Mouse (Mus musculus) left cerebral cortex, postnatal 36 days (tissue): ENCODE data around the gene Ttll11. TPM values are rescaled to one million over a fixed set of nuclear protein-coding genes. Genes with fewer than 3 reads are reported as not detected.

ENCODE experiments used
- DNase-seq, 2 experiments: peaks; one replicate each; pipeline ENCODE4 v3.0.0; 2021 to 2022; ENCODE audit warnings: low spot score in 2 of 2, mixed read lengths in 1 of 2
- intact Hi-C: fragments of 180-260 bp; cut with DNase I; formaldehyde crosslinking; loops from one replicate; pipeline ENCODE4 v1.15.1; 2025
- total RNA-seq, 2 experiments: library from RNA; stranded (reverse); gene quantifications; 2 replicates each; pipeline ENCODE4 v1.2.3; 2021

Ttll11 gene
- total RNA-seq, 2 experiments from 2014 or later, result 38.0 to 42.8 TPM

DNA sequence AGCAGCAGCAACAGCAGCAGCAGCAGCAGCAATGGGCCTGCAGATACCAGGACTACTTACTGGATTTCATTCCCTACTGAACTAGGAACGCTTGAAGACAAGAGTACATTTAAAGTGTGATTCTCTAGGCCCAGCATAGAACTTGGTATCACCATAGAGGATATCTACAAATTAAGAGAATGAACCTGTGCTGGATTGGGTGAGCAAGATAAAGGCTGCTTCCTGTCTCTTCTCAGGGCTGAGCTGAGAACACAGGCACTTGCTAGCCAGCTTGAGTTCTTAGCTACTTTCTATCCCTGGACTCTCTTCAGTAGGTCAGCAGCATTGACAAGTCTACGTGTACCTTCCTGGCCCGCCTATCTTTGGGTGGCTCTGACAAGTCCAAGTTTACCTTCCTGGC is 2.0 kb downstream of the Ttll11 start:
- intact Hi-C loops, result no loop called here
- DNase-seq, result no peak

DNA sequence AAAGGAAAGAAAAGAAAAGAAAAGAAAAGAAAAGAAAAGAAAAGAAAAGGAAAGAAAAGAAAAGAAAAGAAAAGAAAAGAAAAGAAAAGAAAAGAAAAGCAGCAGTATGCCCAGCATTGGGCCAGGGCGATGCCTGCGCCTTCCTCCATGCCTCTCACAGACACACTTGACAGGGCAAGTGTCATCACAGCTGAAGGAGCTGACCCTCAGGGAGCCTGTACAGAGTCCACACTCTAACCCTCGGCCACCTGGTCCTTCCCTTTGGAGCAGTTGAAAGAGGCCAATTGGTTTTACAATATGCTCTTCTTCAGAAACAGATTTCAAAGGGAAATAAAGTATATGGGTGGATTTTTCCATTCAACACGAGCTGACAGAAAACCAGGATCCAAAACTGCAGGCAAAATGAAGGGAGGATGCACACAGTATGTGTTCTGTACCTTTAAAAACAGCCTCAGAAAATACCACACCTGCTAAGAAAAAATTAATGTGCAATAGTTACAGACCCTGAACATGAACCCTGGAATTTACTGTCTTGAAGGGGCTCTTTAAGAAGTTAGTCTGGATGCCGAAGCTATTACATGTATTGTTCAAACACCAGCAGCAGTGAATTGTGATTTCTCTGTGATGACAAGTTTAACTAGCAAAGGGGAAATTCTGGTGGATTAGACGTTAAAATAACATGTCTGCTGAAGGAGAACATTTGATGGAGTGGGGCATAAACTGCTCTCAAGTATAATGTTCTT is 7.3 kb downstream of the Ttll11 start:
- intact Hi-C loops, result no loop called here
- DNase-seq, result no peak

DNA sequence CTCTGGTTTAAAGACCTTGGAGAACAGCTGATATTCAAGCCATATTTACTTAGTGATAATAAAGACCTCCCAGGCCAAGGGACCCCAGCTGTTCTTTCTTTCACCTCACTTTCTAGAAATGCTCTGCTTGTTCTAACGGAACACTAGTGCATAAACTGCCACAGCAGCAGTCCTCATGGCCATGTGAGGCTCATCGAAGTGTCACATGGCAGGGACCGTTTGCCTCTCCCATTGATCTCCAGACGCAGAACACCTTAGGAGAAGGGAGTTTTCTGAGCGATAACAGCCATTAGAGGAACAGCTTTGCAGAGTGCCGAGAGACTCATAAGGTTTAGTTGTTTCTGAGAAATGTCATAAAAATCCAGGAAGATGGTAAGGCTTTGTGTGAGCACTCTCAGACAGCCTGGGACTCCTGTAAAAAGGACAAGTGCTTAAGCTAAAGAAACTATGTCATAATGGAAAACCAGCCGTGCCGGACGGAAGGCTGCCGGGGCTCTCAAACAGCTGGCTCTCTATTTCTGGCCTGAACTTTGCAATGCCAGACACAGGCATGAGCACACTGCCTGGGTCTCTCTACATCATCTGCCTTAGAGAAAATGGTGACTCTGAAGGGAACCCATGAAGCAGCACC is 13.7 kb downstream of the Ttll11 start:
- intact Hi-C loops, result no loop called here
- DNase-seq, result no peak

DNA sequence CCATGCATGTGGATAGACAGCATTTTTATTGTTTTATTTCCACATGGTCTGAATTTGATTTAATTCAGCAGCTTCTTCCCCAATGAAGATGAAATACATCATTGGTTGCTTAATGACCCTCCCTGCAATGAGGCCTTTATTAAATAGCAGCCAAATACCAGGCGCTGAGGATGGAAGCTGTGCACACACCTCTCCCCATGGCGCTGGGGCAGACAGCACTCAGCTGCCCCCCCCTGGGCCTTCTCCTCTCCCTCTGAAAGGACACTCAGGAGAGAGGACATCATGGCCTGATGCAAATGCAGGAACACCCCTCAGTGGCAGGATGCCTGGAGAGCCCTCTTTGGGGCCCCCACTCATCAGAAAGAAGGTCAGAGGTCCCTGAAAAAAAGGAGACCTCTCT is 16.4 kb downstream of the Ttll11 start:
- DNase-seq, result no peak
- intact Hi-C loops, result no loop called here

DNA sequence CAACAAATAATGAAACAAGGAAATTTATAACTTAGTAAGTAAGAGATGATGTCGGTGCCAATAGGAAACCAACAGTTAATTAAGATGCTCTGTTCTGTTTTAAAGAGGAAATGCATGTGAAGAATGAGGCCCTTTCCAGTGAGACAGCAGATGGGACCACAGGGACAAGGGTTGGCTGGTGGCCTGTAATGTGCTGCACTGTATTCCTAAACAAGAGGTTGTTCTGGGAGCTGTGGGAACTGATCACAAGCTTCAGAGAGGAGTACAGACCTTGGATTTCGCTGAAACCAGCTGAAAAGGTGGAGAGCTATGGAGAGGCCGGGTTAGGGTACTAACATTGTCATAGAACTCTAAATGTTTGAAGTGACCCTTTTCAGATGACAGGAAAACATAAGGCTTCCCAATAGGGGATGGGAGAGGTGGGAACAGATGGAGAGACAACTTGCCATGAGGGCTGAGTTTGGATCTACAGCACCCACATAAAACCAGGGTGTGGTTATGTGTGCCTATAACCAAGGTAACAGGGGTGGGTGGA is 18.1 kb downstream of the Ttll11 start:
- intact Hi-C loops, result no loop called here
- no peak for DNase-seq

DNA sequence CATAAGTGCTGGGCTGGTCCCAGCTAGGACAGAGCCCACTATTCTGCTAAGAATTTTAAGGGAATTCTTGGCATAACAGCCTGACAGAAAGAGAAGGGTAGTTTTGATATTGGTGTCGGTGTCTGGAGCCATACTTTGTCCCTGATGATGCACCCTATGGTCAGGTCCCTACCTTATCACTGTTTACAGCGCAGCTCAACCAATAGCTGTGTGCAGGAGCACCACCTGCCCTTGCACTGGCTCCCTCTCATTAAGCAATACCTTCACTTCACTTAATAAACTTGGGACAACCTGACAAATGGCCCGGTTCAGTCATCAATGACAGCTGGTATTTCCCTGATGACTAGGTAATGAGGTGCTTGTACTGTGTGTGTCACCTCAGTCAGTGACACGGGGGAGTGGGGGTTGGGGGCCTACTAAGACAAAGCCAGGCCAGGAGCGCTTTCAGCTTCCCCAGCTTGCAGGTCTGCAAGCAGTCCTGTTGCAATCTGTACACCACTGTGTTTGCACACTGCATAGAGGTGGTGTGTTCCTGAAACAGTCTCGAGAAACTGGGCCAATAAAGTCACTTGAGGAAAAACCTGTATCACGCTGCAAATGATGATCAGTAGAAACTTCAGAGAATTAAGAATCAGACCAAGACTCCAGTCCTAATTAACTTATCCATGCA is 22.1 kb downstream of the Ttll11 start:
- intact Hi-C loops, result no loop called here
- DNase-seq, result no peak

DNA sequence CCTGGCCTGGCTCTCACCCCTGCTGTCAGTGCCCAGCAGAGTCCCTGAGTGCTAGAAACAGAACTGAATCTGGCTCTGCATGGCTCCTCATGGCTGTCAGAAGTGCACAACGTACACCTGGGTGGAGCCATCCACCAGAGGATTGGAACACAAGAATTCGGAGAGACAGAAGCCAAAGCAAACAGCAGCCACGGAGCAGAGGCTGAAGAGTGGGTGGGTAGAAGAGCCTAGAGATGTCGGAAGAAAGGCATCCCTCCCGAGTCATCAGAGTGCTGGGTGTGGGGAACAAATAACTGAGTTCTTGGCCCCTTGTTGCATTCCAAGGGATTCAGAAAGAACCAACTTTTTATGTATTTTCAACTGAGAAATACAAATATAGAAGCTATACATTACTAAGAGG is 24.5 kb downstream of the Ttll11 start:
- intact Hi-C loops, result no loop called here
- DNase-seq, result no peak

DNA sequence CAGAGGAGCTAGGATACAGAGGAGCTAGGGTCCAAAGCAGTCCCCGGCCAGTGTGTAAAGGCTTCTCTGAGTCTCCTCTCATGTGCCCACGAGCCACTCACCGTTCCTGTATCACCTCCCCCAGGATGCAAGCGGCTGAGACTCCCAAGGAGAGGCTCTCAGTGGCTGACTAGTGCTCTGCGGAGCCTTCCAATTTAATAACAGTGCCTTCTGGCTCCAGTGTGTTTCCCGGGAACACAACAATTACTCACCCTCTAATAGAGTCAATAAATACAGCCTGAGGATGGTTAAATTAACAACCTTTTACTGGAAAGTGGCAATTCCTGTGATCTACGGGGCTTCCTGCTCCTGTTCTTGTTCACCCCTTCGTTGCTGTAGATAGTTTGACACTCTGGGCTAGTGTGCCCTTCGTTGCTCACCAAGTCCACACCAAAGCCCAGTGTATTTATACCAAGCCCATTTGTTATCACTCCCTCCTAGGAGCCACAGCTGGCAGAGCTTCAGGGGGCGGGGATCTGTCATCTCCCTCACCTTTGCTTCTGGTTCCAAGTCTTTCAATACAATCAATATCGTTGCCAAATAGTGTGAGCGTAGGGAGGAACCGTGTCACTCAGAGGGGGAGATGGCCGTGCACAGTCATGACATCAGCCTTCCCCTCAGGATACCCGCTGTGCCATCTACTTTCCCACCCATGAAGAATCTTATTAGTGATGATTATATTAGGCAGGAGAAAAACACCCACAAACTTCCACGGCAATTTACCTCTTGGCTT is 27.3 kb downstream of the Ttll11 start:
- DNase-seq, result no peak
- intact Hi-C loops, result no loop called here

DNA sequence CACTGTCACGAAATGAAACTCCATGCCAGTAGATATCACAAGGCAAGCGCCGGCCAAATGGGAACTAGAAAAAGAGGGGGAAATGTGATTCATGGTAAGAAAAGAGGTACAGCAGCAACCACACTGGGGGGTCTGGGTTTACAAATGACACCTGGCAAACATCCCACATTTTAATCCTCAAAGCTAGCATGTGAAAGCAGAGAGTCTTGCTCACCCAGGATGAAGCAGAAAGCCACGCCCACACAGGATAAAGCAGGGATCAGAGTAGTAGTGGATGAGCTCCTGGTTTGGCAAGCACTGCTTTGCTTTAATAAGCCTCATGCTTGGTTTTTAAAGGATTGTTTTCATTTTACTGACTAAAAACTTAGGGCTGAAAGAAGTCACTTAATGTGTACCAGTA is 34.8 kb downstream of the Ttll11 start:
- intact Hi-C loops, result no loop called here
- no peak for DNase-seq

DNA sequence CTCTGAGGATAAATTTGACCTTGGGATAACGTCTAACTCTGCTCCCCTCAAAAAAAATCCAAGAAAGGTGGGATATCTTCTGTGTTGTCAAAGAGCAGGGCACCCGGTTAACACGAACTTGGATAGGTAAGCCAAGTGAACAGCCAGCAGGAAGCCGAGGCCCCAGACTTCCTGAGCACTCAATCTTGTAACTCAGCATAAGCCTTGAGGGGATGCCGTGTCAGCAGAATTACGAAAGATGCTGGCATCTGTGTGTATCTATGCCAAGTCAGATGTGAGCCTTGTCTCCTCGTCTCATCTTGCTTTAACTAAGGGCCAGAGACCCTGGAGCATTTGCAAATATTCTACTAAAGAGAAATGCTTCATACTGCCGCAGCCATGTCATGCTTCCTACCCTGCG is 36.8 kb downstream of the Ttll11 start:
- intact Hi-C loops, result no loop called here
- DNase-seq, result no peak

DNA sequence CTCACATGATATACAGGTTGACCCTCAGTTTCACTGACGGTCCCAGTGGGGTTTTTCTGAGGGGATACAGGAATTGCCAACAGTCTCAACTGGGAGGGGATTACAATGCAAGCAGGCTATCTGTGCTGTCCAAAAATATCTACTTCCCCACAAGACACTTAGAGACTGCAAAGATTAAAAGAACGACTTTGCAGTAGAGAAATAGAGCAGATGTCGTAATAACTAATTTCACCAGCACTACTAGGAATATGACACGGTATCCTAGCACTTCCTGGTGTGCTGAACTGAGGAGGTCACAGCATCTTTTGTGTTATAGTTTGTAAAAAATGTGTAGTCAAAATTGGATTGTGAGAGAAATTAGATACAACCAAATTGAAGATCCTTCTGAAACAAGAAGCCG is 44.7 kb downstream of the Ttll11 start:
- no peak for DNase-seq
- intact Hi-C loops, result no loop called here

DNA sequence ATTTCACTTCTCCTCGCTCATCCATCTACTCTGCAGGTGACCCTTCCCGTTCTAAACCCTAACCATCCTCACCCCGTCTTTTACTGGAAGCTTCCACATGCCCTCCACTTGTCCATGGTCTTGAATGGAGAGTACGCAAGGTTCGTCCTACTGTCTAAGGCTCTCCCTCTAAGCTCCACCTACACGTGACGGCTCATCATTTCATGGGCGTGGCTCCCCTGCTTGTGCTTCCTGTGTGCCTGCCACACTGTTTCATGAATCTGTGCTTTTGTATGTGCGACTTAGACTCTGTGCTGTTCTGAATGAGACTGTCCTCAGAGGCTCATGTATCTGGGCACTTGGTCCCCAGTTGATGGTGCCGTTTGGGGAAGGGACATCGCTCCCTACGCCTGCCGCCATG is 46.6 kb downstream of the Ttll11 start:
- DNase-seq, result no peak
- intact Hi-C loops, result no loop called here

DNA sequence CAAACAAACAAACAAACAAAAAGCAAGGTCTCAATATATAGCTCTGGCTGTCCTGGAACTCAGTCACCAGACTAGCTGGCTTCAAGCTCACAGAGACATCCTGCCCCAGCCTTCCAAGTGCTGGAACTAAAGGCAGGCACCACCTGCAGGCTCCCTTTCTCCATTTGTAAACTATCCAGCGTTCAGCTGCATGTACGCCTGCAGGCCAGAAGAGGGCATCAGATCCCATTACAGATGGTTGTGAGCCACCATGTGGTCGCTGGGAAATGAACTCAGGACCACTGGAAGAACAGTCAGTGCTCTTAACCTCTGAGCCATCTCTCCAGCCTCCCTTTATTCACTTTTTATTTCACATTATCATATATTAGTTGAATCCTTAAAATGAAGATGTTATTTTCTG is 48.1 kb downstream of the Ttll11 start:
- intact Hi-C loops, result no loop called here
- DNase-seq, result no peak

DNA sequence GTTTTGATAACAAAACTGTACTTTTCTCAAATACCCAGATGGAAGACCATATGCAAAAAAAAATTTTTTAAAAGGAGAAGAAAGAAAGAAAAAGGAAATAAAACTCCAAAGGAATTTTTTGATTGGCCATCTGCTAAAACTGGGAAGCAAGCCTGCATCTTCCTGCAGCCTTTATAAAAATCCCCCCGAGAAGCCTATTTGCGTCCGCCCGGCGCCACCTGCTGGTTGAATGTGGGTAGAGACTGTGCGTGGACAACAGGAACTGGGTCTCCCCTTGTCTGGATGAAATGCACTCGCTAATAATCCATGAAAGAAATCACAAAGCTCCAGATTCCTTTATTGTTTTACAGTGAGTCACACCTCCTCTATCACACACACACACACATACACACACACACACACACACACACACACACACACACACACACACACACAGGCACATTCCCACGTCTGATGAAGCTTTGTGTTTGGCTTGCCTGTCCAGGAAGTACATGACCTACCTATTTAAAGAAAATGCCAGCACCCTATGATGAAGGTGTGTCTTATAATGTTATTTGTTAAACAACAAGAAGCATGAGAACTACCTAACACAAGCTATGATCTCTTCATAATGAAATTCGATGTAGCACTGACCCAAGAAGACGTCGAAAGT is 49.1 kb downstream of the Ttll11 start:
- DNase-seq, result peak; percentile 72 to 75
- intact Hi-C loops, result loop anchor here (1.0 kb wide), 1 partner anchor 386 kb away; no protein-coding TSS in a partner anchor

DNA sequence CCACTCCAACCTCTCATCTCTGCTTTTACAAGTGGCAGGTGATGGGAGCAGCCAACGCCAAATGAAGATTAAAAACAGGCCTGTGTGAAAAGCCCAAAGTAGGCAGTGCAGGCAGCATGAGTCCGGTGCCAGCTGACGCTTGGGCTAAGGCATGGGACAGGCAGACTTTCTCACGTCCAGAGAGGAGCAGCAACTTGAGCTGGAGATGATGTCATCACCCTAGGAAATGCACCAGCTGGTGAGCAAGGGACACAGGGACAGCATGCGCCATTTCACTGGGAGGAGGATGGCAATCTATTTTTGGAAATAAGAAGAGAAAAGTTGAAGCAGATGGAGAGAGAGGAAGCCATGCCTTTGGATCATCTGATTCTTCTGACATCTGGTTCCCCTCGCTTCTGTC is 51.6 kb downstream of the Ttll11 start:
- intact Hi-C loops, result no loop called here
- DNase-seq, result peak; percentile 39 to 44

DNA sequence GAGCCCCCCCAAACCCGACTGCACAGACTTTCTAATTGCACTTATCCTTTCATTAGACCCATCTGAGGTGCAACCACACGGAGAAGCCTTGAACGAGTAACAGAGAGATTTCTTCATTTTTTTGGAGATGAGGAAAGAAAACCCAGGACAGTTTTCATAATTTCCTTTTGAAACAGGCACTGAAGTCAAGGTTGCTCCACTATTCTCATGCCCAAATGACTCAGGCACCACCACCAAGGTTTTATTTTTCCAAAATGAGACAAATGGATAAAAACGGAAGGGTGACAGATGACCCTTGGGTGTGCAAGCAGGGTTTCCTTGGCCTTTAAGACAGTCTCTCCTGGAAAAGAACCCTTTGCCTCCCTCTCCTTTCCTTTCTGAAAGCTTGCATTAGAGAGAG is 54.8 kb downstream of the Ttll11 start:
- intact Hi-C loops, result no loop called here
- no peak for DNase-seq

DNA sequence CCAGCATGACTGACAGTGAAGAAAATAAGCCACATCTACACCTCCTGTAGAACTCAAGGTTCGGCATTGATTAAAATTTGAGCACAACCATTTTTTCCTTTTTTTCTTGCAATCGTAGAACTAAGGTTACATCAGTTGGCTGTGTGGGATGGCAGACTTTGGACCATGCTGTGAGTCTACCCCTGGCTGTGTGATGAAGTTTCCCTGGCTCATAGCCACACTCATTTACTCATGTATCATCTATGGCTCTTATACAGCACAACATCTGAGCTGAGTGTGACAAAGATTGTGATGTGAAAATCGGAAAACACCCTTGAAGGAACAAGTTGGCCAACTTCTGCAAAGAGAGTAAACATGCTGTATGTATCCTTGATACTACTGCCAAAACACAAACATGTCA is 56.8 kb downstream of the Ttll11 start:
- DNase-seq, result no peak
- intact Hi-C loops, result no loop called here

DNA sequence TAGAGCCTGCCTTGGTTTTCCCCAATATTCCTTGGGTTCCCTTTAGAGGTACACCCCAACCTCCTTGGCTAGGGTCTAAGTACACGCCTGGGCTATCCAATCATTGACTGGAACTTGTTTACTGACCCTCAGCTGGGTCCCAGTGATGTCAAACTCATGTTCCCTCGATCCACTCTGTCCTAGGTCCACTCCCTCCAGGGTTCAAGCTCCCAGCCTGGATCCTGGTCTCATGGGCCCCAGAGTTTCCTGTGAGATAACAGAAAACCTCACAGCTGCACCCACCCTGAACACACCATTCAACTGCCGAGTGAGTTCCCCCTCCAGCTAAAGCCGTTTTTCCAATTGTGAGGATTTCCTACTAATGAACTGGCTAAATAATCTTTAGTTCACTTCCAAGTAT is 67.6 kb downstream of the Ttll11 start:
- no peak for DNase-seq
- intact Hi-C loops, result no loop called here

DNA sequence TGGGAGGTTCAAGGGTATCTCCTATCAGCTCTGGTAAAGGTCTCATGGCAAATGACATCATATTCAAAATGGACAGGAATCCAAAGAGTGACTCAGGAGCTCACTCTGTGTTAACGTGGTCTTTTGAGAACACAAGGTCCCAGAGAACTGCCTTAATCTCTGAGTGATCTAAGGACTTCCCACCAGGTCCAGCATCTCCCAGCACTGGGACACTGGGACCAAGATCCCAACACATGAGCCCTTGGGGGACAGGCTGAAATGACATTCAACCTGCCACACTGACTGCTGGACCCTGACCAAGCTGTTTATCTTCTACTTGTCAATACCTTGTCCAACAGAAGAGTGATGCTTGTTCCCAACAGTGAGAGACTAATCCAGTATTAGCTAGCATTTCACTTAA is 68.0 kb downstream of the Ttll11 start:
- no peak for DNase-seq
- intact Hi-C loops, result no loop called here

DNA sequence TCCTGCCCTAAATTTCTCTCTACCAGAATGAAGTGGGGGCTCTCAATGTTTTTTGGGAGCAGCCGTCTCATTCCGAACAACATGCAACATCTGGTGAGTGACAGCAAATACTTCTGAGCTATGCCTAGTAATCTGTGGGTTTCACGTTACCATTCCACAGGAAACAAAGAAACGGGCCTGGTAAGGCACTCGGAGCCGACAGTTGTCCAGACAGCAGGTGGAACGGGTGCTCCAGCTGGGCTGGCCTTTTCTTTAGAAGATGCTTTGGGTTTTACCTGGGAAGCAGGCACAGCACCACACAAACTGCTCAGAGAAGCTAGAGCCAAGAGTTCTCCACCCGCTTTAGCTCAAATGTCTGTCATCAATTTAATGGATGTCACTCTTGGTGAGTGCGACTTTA is 69.0 kb downstream of the Ttll11 start:
- DNase-seq, result no peak
- intact Hi-C loops, result no loop called here
